Mouse (Mus musculus): Measurements from ENCODE around the gene Col26a1. TPM values are rescaled to one million over a fixed set of nuclear protein-coding genes. Genes with fewer than 3 reads are reported as not detected.

Gene Col26a1
- polyA plus RNA-seq, 1 experiment from 2014 or later = 16.7 TPM

GRCm38 (mm10) chr5:136793807-136794206, 89.2 kb downstream of the Col26a1 start:
- H3K36me3 ChIP-seq (ENCODE audit: control insufficient read depth, insufficient read depth) = no peaks in the 10 kb centered on the region
- H3K9me3 ChIP-seq (ENCODE audit: control insufficient read depth, low read length) = no peaks in the 10 kb centered on the region
- no peak overlapping the region for H3K4me2 ChIP-seq (ENCODE audit: low read length)
- 96% methylated on average over 15 of the region's 15 CpGs for WGBS
- peaks cover 5% of the 10 kb centered on the region for H3K4me1 ChIP-seq (replicated peaks; ENCODE audit: control insufficient read depth, insufficient read depth, low read length)
- no peaks in the 10 kb centered on the region for H3K27me3 ChIP-seq (replicated peaks; ENCODE audit: control insufficient read depth, insufficient read depth, low read length)
- no peak overlapping the region for H3K9ac ChIP-seq (replicated peaks; ENCODE audit: low read depth, low read length)
- no peak overlapping the region for H3K4me3 ChIP-seq (replicated peaks; ENCODE audit: low read length)
- ATAC-seq = no peak
- H3K27ac ChIP-seq (ENCODE audit: low read length) = no peak overlapping the region

- no peak overlapping the region for H3K4me2 ChIP-seq (ENCODE audit: low read length)
- no peaks in the 10 kb centered on the region for H3K27me3 ChIP-seq (replicated peaks; ENCODE audit: control insufficient read depth, insufficient read depth, low read length)
- H3K27ac ChIP-seq (ENCODE audit: low read length) = no peak overlapping the region
- no peaks in the 10 kb centered on the region for H3K9me3 ChIP-seq (ENCODE audit: control insufficient read depth, low read length)
- peaks cover 5% of the 10 kb centered on the region for H3K4me1 ChIP-seq (replicated peaks; ENCODE audit: control insufficient read depth, insufficient read depth, low read length)
- WGBS = 81% methylated on average over 10 of the region's 10 CpGs
- no peaks in the 10 kb centered on the region for H3K36me3 ChIP-seq (ENCODE audit: control insufficient read depth, insufficient read depth)
- H3K9ac ChIP-seq (replicated peaks; ENCODE audit: low read depth, low read length) = no peak overlapping the region
- no peak overlapping the region for H3K4me3 ChIP-seq (replicated peaks; ENCODE audit: low read length)
- no peak for ATAC-seq
Measured at GRCm38 (mm10) chr5:136792541-136792940, 90.5 kb downstream of the Col26a1 start.

GRCm38 (mm10) chr5:136791204-136791603, 91.8 kb downstream of the Col26a1 start:
- peak; percentile 58 for ATAC-seq
- H3K4me3 ChIP-seq (replicated peaks; ENCODE audit: low read length) = no peak overlapping the region
- 15% methylated on average over 3 of the region's 3 CpGs for WGBS
- H3K9me3 ChIP-seq (ENCODE audit: control insufficient read depth, low read length) = no peaks in the 10 kb centered on the region
- peak overlapping the region; percentile 59 for H3K27ac ChIP-seq (ENCODE audit: low read length)
- H3K36me3 ChIP-seq (ENCODE audit: control insufficient read depth, insufficient read depth) = no peaks in the 10 kb centered on the region
- H3K4me2 ChIP-seq (ENCODE audit: low read length) = peak overlapping the region; percentile 38
- H3K27me3 ChIP-seq (replicated peaks; ENCODE audit: control insufficient read depth, insufficient read depth, low read length) = no peaks in the 10 kb centered on the region
- peak overlapping the region; percentile 11; the same call in 1 of the 2 replicates for H3K9ac ChIP-seq (replicated peaks; ENCODE audit: low read depth, low read length)
- H3K4me1 ChIP-seq (replicated peaks; ENCODE audit: control insufficient read depth, insufficient read depth, low read length) = peaks cover 5% of the 10 kb centered on the region

GRCm38 (mm10) chr5:136790570-136791196, 92.3 kb downstream of the Col26a1 start:
- Histone ChIP-seq H3K27me3 (replicated peaks; ENCODE audit: control insufficient read depth, insufficient read depth, low read length) (no peaks in the 10 kb centered on the region), H3K4me2 (ENCODE audit: low read length) (peak overlapping the region; percentile 38), H3K36me3 (ENCODE audit: control insufficient read depth, insufficient read depth) (no peaks in the 10 kb centered on the region), H3K9ac (replicated peaks; ENCODE audit: low read depth, low read length) (peak overlapping the region; percentile 11; the same call in 1 of the 2 replicates), H3K27ac (ENCODE audit: low read length) (peak overlapping the region; percentile 59), H3K4me3 (replicated peaks; ENCODE audit: low read length) (no peak overlapping the region), H3K4me1 (replicated peaks; ENCODE audit: control insufficient read depth, insufficient read depth, low read length) (peaks cover 5% of the 10 kb centered on the region), H3K9me3 (ENCODE audit: control insufficient read depth, low read length) (no peaks in the 10 kb centered on the region)
- peak; percentile 97 for ATAC-seq
- whole genome bisulfite sequencing = 11% methylated on average over 11 of the region's 11 CpGs

GRCm38 (mm10) chr5:136784531-136784930, 98.5 kb downstream of the Col26a1 start:
- WGBS = 77% methylated on average over 8 of the region's 8 CpGs
- Histone ChIP-seq H3K9ac (replicated peaks; ENCODE audit: low read depth, low read length) (no peak overlapping the region), H3K27ac (ENCODE audit: low read length) (no peak overlapping the region), H3K4me3 (replicated peaks; ENCODE audit: low read length) (no peak overlapping the region), H3K4me2 (ENCODE audit: low read length) (no peak overlapping the region), H3K4me1 (replicated peaks; ENCODE audit: control insufficient read depth, insufficient read depth, low read length) (no peaks in the 10 kb centered on the region), H3K27me3 (replicated peaks; ENCODE audit: control insufficient read depth, insufficient read depth, low read length) (no peaks in the 10 kb centered on the region), H3K36me3 (ENCODE audit: control insufficient read depth, insufficient read depth) (no peaks in the 10 kb centered on the region), H3K9me3 (ENCODE audit: control insufficient read depth, low read length) (no peaks in the 10 kb centered on the region)
- no peak for ATAC-seq

- Histone ChIP-seq H3K4me3 (replicated peaks; ENCODE audit: low read length) (no peak overlapping the region), H3K9ac (replicated peaks; ENCODE audit: low read depth, low read length) (no peak overlapping the region), H3K27ac (ENCODE audit: low read length) (no peak overlapping the region), H3K4me1 (replicated peaks; ENCODE audit: control insufficient read depth, insufficient read depth, low read length) (no peaks in the 10 kb centered on the region), H3K4me2 (ENCODE audit: low read length) (no peak overlapping the region), H3K27me3 (replicated peaks; ENCODE audit: control insufficient read depth, insufficient read depth, low read length) (no peaks in the 10 kb centered on the region), H3K9me3 (ENCODE audit: control insufficient read depth, low read length) (no peaks in the 10 kb centered on the region), H3K36me3 (ENCODE audit: control insufficient read depth, insufficient read depth) (no peaks in the 10 kb centered on the region)
- no peak for ATAC-seq
- WGBS = 61% methylated on average over 13 of the region's 13 CpGs
Measured at GRCm38 (mm10) chr5:136782600-136782999, 100.4 kb downstream of the Col26a1 start.

- WGBS = 40% methylated on average over 10 of the region's 10 CpGs
- H3K4me2 ChIP-seq (ENCODE audit: low read length) = no peak overlapping the region
- H3K36me3 ChIP-seq (ENCODE audit: control insufficient read depth, insufficient read depth) = no peaks in the 10 kb centered on the region
- no peaks in the 10 kb centered on the region for H3K27me3 ChIP-seq (replicated peaks; ENCODE audit: control insufficient read depth, insufficient read depth, low read length)
- H3K9me3 ChIP-seq (ENCODE audit: control insufficient read depth, low read length) = peaks cover under 1% of the 10 kb centered on the region; the same call in 1 of the 2 replicates
- no peak overlapping the region for H3K4me3 ChIP-seq (replicated peaks; ENCODE audit: low read length)
- H3K27ac ChIP-seq (ENCODE audit: low read length) = no peak overlapping the region
- no peak overlapping the region for H3K9ac ChIP-seq (replicated peaks; ENCODE audit: low read depth, low read length)
- H3K4me1 ChIP-seq (replicated peaks; ENCODE audit: control insufficient read depth, insufficient read depth, low read length) = no peaks in the 10 kb centered on the region
- ATAC-seq = no peak
Measured at GRCm38 (mm10) chr5:136780465-136780864, 102.5 kb downstream of the Col26a1 start.

- no peaks in the 10 kb centered on the region for H3K36me3 ChIP-seq (ENCODE audit: control insufficient read depth, insufficient read depth)
- no peaks in the 10 kb centered on the region for H3K4me1 ChIP-seq (replicated peaks; ENCODE audit: control insufficient read depth, insufficient read depth, low read length)
- H3K4me2 ChIP-seq (ENCODE audit: low read length) = no peak overlapping the region
- no peak overlapping the region for H3K4me3 ChIP-seq (replicated peaks; ENCODE audit: low read length)
- ATAC-seq = no peak
- 84% methylated on average over 6 of the region's 6 CpGs for WGBS
- H3K9me3 ChIP-seq (ENCODE audit: control insufficient read depth, low read length) = peaks cover 6% of the 10 kb centered on the region
- no peaks in the 10 kb centered on the region for H3K27me3 ChIP-seq (replicated peaks; ENCODE audit: control insufficient read depth, insufficient read depth, low read length)
- no peak overlapping the region for H3K9ac ChIP-seq (replicated peaks; ENCODE audit: low read depth, low read length)
- no peak overlapping the region for H3K27ac ChIP-seq (ENCODE audit: low read length)
Measured at GRCm38 (mm10) chr5:136779946-136780345, 103.1 kb downstream of the Col26a1 start.

- Histone ChIP-seq H3K9me3 (ENCODE audit: control insufficient read depth, low read length) (peaks cover 6% of the 10 kb centered on the region), H3K27me3 (replicated peaks; ENCODE audit: control insufficient read depth, insufficient read depth, low read length) (no peaks in the 10 kb centered on the region), H3K4me2 (ENCODE audit: low read length) (no peak overlapping the region), H3K27ac (ENCODE audit: low read length) (no peak overlapping the region), H3K4me3 (replicated peaks; ENCODE audit: low read length) (no peak overlapping the region), H3K9ac (replicated peaks; ENCODE audit: low read depth, low read length) (no peak overlapping the region), H3K36me3 (ENCODE audit: control insufficient read depth, insufficient read depth) (no peaks in the 10 kb centered on the region), H3K4me1 (replicated peaks; ENCODE audit: control insufficient read depth, insufficient read depth, low read length) (no peaks in the 10 kb centered on the region)
- no peak for ATAC-seq
- WGBS = 75% methylated on average over 3 of the region's 3 CpGs
Measured at GRCm38 (mm10) chr5:136775548-136775947, 107.5 kb downstream of the Col26a1 start.

Data from forebrain, embryonic 16.5 days (tissue).